Mouse (Mus musculus) kidney, embryonic 16.5 days (tissue): ENCODE results near the gene Fads2. TPM values are rescaled to one million over a fixed set of nuclear protein-coding genes. Genes with fewer than 3 reads are reported as not detected.

ENCODE experiments used
- ATAC-seq: fragments of 200-750 bp; cut with Nextera tagmentation; 2 replicates; pipeline ENCODE4 v1.8.0; 2017; ENCODE audit warnings: moderate TSS enrichment; ENCODE audit not compliant: low FRiP score, low TSS enrichment
- H3K27ac ChIP-seq: fragments of 300-500 bp; sonication (generic); 2 replicates; pipeline ENCODE4 v1.5.1; 2014; ENCODE audit warnings: low read length
- H3K27me3 ChIP-seq: fragments of 300-500 bp; sonication (generic); 2 replicates; pipeline ENCODE4 v1.6.1; 2014; ENCODE audit warnings: low read length, control low read depth, mixed read lengths; ENCODE audit not compliant: insufficient read depth
- H3K36me3 ChIP-seq: fragments of 300-500 bp; sonication (generic); 2 replicates; pipeline ENCODE4 v1.6.1; 2014; ENCODE audit warnings: low read length, control low read depth, mixed read lengths; ENCODE audit not compliant: insufficient read depth
- H3K4me1 ChIP-seq: fragments of 300-500 bp; sonication (generic); 2 replicates; pipeline ENCODE4 v1.6.1; 2014; ENCODE audit warnings: low read length, control low read depth, mixed read lengths; ENCODE audit not compliant: insufficient read depth
- H3K4me2 ChIP-seq: fragments of 300-500 bp; sonication (generic); replicated peaks from 2 replicates; pipeline ENCODE4 v1.6.1; 2014; ENCODE audit warnings: low read depth, low read length
- H3K4me3 ChIP-seq: fragments of 300-500 bp; sonication (generic); 2 replicates; pipeline ENCODE4 v1.5.1; 2014; ENCODE audit warnings: mild to moderate bottlenecking, low read length
- H3K9ac ChIP-seq: fragments of 300-500 bp; sonication (generic); replicated peaks from 2 replicates; pipeline ENCODE4 v1.6.1; 2014; ENCODE audit warnings: low read length
- H3K9me3 ChIP-seq: fragments of 300-500 bp; sonication (generic); 2 replicates; pipeline ENCODE4 v1.6.1; 2016; ENCODE audit warnings: low read length, control low read depth
- WGBS: fragments of 180-500 bp; shearing (Covaris S2); extraction: QIAGEN DNeasy Blood & Tissue Kit; methylation state at CpG from one replicate; pipeline ENCODE4 v1.1.7; 2014; 5-methylcytosine and 5-hydroxymethylcytosine counted together
- polyA plus RNA-seq: library from polyadenylated mRNA; unstranded; fragments of >200 nt; fragmentation: Nextera tagmentation; extraction: Ambion mirVana; gene quantifications from 2 replicates; pipeline ENCODE4 v1.2.1, GENCODE M21; 2015

Gene Fads2
- polyA plus RNA-seq, 1 experiment from 2014 or later, result 85.9 TPM

DNA sequence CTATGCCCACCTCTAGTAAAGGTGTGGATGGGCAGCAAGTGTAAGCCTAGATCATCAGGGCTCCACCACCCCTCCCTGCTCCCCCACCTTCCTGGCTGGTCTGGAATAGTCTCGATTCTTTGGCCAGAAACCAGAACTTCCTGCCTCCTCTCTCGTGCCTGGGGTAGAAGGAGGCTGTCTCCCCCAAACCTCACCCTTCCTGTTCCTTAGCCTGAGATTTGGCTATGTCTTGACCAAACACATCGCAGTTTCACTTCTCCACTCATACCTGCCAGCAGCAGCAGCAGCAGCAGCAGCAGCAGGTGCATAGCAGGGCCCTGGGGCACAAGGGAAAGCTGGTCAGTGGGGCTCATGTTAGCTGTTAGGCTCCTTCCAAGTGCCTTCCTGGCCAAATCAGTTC, 54.6 kb downstream of the Fads2 start:
- WGBS, result 48% methylated on average over 3 of the region's 3 CpGs
- H3K27me3 ChIP-seq, result no peaks in the 10 kb centered on the region
- no peak for ATAC-seq
- no peaks in the 10 kb centered on the region for H3K9me3 ChIP-seq
- H3K4me2 ChIP-seq, result no peak overlapping the region
- no peaks in the 10 kb centered on the region for H3K36me3 ChIP-seq
- H3K4me3 ChIP-seq, result no peak overlapping the region
- H3K27ac ChIP-seq, result no peak overlapping the region
- no peak overlapping the region for H3K9ac ChIP-seq
- peaks cover 27% of the 10 kb centered on the region for H3K4me1 ChIP-seq

DNA sequence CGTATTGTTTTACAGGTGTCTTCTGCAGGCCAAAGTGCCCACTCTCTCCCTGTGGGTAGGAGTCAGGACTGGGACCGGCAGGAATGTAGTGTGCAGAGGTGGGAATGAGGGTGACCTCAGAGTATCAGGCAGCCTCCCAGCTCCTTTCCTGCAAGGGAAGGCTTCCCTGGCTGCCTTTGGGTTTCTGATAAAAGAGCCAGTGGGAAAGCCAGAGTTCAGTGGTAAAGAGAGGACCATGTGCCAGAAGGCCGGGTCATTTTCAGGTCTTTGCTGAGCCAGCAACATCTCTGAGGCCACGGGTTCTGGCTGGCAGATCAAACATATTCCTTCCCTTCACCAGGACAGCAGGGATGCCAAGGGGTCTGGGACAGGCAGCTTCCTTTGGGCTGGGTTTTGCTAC, 55.2 kb downstream of the Fads2 start:
- peaks cover 29% of the 10 kb centered on the region for H3K4me1 ChIP-seq
- whole genome bisulfite sequencing, result 49% methylated on average over 4 of the region's 4 CpGs
- no peak overlapping the region for H3K4me2 ChIP-seq
- H3K9me3 ChIP-seq, result no peaks in the 10 kb centered on the region
- no peak for ATAC-seq
- H3K4me3 ChIP-seq, result no peak overlapping the region
- H3K27ac ChIP-seq, result no peak overlapping the region
- H3K27me3 ChIP-seq, result no peaks in the 10 kb centered on the region
- no peaks in the 10 kb centered on the region for H3K36me3 ChIP-seq
- H3K9ac ChIP-seq, result no peak overlapping the region

DNA sequence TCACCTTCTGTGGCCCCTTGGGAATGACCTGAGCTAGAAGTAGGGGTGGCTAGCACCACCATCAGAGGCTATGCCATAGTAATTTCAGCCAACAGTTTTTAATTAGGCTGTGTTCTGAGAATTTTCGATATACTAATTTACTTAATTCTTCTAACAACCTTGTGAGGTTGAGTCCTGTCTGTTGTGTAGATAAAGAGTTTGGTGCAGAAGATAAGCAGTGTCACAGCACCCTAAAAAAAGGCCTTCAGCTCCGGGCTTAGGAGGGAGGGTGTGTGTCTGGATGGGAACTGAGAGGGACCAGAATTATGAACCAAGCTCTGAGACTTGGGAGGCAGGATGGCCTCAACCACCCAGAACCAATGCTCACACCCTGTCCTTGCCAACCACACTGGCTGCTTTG, 55.8 kb downstream of the Fads2 start:
- no peak for ATAC-seq
- Histone ChIP-seq H3K9me3 (no peaks in the 10 kb centered on the region), H3K4me2 (no peak overlapping the region), H3K36me3 (no peaks in the 10 kb centered on the region), H3K27ac (no peak overlapping the region), H3K9ac (no peak overlapping the region), H3K4me3 (no peak overlapping the region), H3K4me1 (peaks cover 34% of the 10 kb centered on the region), H3K27me3 (no peaks in the 10 kb centered on the region)
- WGBS, result 78% methylated on average over 2 of the region's 2 CpGs

DNA sequence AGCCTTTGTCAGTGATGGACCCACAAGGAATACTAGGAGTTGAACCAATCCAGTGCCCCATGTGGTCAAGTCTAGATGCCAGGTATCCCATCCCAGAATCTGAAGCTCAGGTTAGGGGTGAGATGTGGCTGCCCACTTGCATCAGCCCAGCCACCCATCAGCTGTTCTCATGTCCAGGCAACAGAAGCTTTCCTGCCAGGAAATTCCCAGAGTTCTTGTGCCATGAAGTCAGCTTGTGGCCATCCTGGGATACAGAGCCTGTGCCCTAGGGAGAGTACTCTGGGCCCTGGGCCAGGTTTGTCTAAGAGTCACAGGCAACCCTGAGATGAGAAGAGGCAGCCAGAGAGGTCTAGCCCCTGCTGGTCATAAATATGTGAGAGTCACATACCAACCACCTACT, 57.9 kb downstream of the Fads2 start:
- Histone ChIP-seq H3K9ac (no peak overlapping the region), H3K4me1 (peaks cover 43% of the 10 kb centered on the region), H3K9me3 (no peaks in the 10 kb centered on the region), H3K36me3 (no peaks in the 10 kb centered on the region), H3K4me2 (no peak overlapping the region), H3K27ac (no peak overlapping the region), H3K27me3 (no peaks in the 10 kb centered on the region; the same call in 1 of the 2 replicates), H3K4me3 (no peak overlapping the region)
- ATAC-seq, result no peak

DNA sequence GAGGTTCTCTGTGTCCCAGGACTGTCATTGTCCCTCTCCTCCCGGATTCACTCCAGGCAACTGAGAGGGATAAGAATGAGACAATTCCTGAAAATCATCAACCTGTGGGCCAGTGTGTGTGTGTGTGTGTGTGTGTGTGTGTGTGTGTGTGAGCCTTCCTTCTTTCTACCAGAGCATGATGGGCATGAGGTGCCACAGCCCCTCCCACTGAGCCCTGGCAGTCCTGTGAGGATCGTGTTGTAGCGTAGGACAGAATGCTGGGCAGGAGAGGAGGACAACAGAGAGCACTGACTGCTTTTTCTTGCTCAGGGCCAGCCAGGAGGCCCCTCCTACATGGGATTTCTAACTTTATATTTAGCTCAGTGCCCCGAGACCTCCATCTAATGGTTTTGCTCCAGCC, 58.7 kb downstream of the Fads2 start:
- peak overlapping the region; percentile 79; the same call in 1 of the 2 replicates for H3K9ac ChIP-seq

DNA sequence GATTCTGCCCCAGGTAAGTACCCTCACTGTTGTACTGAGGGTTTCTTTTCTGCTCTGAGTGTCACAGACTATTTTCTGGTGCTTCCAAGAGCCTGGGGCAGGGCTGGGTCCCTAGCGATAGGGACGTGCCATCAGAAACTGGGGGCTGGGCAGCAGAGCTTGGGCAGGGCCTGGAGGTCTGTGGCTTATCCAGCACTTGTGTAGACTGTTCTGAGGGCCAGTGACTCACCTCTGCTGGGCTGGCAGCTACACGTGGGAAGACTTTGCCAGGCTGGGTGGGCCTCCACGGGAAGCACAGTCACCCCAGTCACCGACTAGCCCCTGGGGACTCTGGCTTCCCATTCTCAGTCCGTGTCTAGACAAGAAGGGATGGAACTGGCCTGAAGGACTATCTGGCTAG, 59.3 kb downstream of the Fads2 start:
- no peaks in the 10 kb centered on the region; the same call in 1 of the 2 replicates for H3K27me3 ChIP-seq
- no peak overlapping the region for H3K27ac ChIP-seq
- ATAC-seq, result 0 out of 2 replicates have a peak, but pooled peaks have one; percentile 0
- peak overlapping the region; percentile 96 for H3K4me2 ChIP-seq
- no peaks in the 10 kb centered on the region for H3K9me3 ChIP-seq
- WGBS, result 50% methylated on average over 6 of the region's 6 CpGs
- peak overlapping the region; percentile 73 for H3K4me3 ChIP-seq
- no peaks in the 10 kb centered on the region for H3K36me3 ChIP-seq
- H3K9ac ChIP-seq, result peak overlapping the region; percentile 79
- H3K4me1 ChIP-seq, result peaks cover 56% of the 10 kb centered on the region

More for the DNA sequence above, 58.7 kb downstream of the Fads2 start:
- no peak for ATAC-seq
- Histone ChIP-seq H3K4me2 (peak overlapping the region; percentile 96), H3K27me3 (no peaks in the 10 kb centered on the region; the same call in 1 of the 2 replicates), H3K36me3 (no peaks in the 10 kb centered on the region), H3K27ac (no peak overlapping the region), H3K9me3 (no peaks in the 10 kb centered on the region), H3K4me1 (peaks cover 50% of the 10 kb centered on the region), H3K4me3 (peak overlapping the region; percentile 73)
- 79% methylated on average over 4 of the region's 4 CpGs for WGBS

DNA sequence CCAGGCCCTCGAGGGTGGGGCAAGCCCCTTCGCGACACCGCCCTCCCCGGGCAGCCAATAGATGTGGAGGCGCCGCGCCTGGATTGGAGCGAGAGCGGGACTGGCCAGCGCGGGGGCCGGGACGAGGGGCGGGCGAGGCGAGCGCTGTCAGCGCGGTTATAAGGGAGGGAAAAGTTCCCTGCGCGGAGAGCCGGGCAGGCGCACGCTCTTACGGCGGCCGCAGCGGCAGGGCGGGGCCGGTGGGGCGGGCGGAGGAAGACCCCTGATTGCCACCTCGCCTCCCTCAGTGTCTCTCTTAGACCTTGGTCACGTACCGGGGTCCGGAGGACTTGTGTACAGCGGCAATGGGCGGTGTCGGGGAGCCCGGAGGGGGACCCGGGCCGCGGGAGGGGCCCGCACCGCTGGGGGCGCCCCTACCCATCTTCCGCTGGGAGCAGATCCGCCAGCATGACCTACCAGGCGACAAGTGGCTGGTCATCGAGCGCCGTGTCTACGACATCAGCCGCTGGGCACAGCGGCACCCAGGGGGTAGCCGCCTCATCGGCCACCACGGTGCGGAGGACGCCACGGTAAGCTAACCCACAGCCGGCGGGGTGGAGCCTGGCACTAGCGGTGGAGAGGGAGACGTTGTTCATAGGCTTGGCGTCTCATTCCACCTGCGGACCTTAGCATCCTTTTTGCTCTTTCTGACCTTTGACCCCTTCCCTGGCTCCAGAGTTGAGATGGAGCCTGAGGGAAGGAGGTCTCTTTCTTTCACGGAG, 60.0 kb downstream of the Fads2 start, which contains the start of gene Fads3:
Fads3 (plus strand) TSS at position 182 of the 761 bp plus-strand sequence.
- peaks cover 51% of the 10 kb centered on the region for H3K4me1 ChIP-seq
- WGBS, result under 1% methylated on average over 65 of the region's 69 CpGs
- H3K27me3 ChIP-seq, result no peaks in the 10 kb centered on the region; the same call in 1 of the 2 replicates
- H3K36me3 ChIP-seq, result no peaks in the 10 kb centered on the region
- H3K9me3 ChIP-seq, result no peaks in the 10 kb centered on the region
- H3K9ac ChIP-seq, result peak within 1 kb of the TSS; percentile 79
- peak within 1 kb of the TSS; percentile 96 for H3K4me2 ChIP-seq
- ATAC-seq, result peak; percentile 94
- H3K27ac ChIP-seq, result peak within 1 kb of the TSS; percentile 55
- peak within 1 kb of the TSS; percentile 73 for H3K4me3 ChIP-seq

DNA sequence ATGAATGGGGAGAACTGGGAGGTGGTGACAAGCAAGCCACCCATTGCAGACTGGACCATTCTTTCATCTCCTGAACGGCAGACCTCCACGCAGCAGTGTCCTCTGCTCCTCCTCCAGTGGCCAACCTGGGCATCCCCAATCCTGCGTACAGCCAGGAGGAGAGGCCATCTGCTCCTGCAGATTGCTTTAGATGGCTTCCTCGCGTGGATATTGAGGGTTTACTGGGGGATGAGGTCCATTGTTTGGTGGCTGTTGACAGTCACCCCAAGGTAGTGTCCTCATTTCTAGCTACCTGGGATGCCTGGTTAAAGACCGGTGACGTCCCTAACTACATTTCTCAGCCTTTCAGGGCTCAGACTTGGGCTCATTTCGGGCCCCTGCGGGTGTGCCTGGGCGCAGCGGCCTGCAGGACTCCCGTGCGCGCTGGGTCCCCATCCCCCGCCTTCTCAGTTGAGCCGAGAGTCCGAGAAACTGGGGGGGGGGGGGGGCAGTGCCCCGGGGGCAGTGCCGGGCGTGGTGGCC, 60.6 kb downstream of the Fads2 start:
- 8% methylated on average over 15 of the region's 20 CpGs for WGBS
- Histone ChIP-seq H3K9me3 (no peaks in the 10 kb centered on the region), H3K36me3 (no peaks in the 10 kb centered on the region), H3K9ac (peak overlapping the region; percentile 79), H3K4me1 (peaks cover 46% of the 10 kb centered on the region), H3K27me3 (no peaks in the 10 kb centered on the region; the same call in 1 of the 2 replicates), H3K4me3 (peak overlapping the region; percentile 73), H3K27ac (peak overlapping the region; percentile 48; the same call in 1 of the 2 replicates), H3K4me2 (peak overlapping the region; percentile 96)
- no peak for ATAC-seq

DNA sequence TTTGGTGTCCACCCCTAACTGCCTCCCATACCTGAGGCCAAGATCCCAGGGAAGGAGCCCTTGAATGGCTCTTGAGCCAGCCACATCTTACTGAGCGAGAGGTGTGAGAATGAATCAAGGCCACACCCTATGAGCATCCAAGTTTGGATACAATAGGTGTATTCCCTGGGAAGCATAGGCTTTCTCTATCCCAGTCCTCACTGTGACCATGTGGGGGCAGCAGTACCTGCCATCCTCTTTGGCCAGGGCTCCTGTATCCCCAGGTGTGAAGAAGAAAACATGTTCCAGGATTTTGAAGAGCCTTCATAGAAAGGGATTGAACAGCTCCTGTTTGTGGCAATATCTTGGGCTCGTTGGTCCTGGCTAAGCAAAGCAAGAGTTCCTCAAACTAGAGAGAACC, 61.9 kb downstream of the Fads2 start:
- Histone ChIP-seq H3K9ac (no peak overlapping the region), H3K27ac (no peak overlapping the region), H3K36me3 (no peaks in the 10 kb centered on the region), H3K9me3 (no peaks in the 10 kb centered on the region), H3K27me3 (no peaks in the 10 kb centered on the region; the same call in 1 of the 2 replicates), H3K4me1 (peaks cover 46% of the 10 kb centered on the region), H3K4me2 (no peak overlapping the region), H3K4me3 (no peak overlapping the region)
- 85% methylated on average over 2 of the region's 2 CpGs for WGBS
- ATAC-seq, result no peak

DNA sequence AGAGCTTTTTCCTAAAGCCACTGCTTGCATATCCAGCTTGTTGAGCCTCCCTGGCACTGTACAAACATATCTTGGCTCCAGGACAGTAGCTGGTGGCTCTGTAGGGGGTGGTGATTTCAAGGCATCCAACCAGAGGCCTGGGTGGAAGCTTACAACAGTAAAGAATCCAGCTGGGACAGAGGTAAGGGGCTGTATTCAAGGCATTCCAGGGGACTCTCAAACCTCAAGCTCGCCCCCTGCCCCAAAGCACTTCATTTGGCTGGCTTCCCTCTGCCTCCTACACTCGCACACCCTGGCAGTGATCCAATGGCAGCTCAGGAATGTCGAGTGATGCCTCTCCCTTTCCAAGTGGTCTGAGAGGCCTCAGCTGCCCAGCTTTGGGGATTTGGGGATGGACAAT, 62.6 kb downstream of the Fads2 start:
- WGBS, result 2% methylated on average over 3 of the region's 3 CpGs
- no peaks in the 10 kb centered on the region for H3K36me3 ChIP-seq
- H3K27ac ChIP-seq, result peak overlapping the region; percentile 32; the same call in 1 of the 2 replicates
- no peak overlapping the region for H3K4me3 ChIP-seq
- H3K27me3 ChIP-seq, result no peaks in the 10 kb centered on the region; the same call in 1 of the 2 replicates
- no peaks in the 10 kb centered on the region for H3K9me3 ChIP-seq
- H3K4me1 ChIP-seq, result peaks cover 46% of the 10 kb centered on the region
- no peak for ATAC-seq
- H3K9ac ChIP-seq, result no peak overlapping the region
- no peak overlapping the region for H3K4me2 ChIP-seq
